Mouse (Mus musculus) hindbrain, embryonic 12.5 days (tissue): ENCODE results near the gene Ak1. TPM values are rescaled to one million over a fixed set of nuclear protein-coding genes. Genes with fewer than 3 reads are reported as not detected.
A peak's percentile ranks its signal among the peaks of the same experiment; 100 is the strongest.

Experiments used
- ATAC-seq: fragments of 200-750 bp; cut with Nextera tagmentation; 2 replicates; pipeline ENCODE4 v1.8.0; 2017; ENCODE audit warnings: moderate TSS enrichment; ENCODE audit not compliant: low FRiP score
- H3K27ac ChIP-seq: fragments of 300-500 bp; sonication (generic); 2 replicates; pipeline ENCODE4 v1.5.1; 2016; ENCODE audit warnings: mild to moderate bottlenecking
- H3K27me3 ChIP-seq: fragments of 300-500 bp; sonication (generic); 2 replicates; pipeline ENCODE4 v1.6.1; 2016; ENCODE audit warnings: mild to moderate bottlenecking
- H3K36me3 ChIP-seq: fragments of 300-500 bp; sonication (generic); 2 replicates; pipeline ENCODE4 v1.6.1; 2016; ENCODE audit warnings: mild to moderate bottlenecking
- H3K4me1 ChIP-seq: fragments of 300-500 bp; sonication (generic); 2 replicates; pipeline ENCODE4 v1.6.1; 2016
- H3K4me2 ChIP-seq: fragments of 300-500 bp; sonication (generic); replicated peaks from 2 replicates; pipeline ENCODE4 v1.6.1; 2016; ENCODE audit warnings: mild to moderate bottlenecking
- H3K4me3 ChIP-seq: fragments of 300-500 bp; sonication (generic); 2 replicates; pipeline ENCODE4 v1.5.1; 2016; ENCODE audit warnings: mild to moderate bottlenecking
- H3K9ac ChIP-seq: fragments of 300-500 bp; sonication (generic); 2 replicates; pipeline ENCODE4 v1.6.1; 2016; ENCODE audit warnings: mild to moderate bottlenecking, moderate library complexity
- H3K9me3 ChIP-seq: fragments of 300-500 bp; sonication (generic); replicated peaks from 2 replicates; pipeline ENCODE4 v1.6.1; 2016; ENCODE audit warnings: mild to moderate bottlenecking
- WGBS: fragments of 180-500 bp; shearing (Covaris S2); methylation state at CpG from one replicate; pipeline ENCODE4 v1.1.7; 2016; 5-methylcytosine and 5-hydroxymethylcytosine counted together
- polyA plus RNA-seq: library from polyadenylated mRNA; unstranded; fragments of >200 nt; fragmentation: Nextera tagmentation; extraction: Ambion mirVana; gene quantifications from 2 replicates; pipeline ENCODE4 v1.2.1, GENCODE M21; 2016

The Ak1 gene
- polyA plus RNA-seq, 1 experiment from 2014 or later = 40.4 TPM

DNA sequence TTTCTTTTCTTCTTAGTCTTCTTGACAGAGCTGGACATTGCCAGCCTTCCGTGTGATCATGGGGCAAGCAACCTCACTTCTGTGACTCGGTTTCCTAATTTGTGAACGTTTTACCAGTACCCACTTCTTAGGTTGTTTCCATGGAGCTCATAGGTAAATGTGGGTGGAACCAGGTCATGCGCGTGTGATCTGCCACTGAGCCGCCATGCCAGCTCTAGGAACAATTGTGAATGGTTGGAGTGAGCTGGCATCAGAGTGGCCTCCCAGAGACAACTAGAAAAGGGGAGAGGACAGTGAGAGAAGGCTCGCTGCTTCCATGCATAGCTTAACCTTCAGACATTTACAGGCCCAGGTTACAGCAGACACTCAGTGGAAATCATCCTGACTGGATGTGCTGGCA, 46.6 kb downstream of the Ak1 start:
- no peak overlapping the region for H3K9ac ChIP-seq
- WGBS = 78% methylated on average over 7 of the region's 7 CpGs
- H3K9me3 ChIP-seq = no peaks in the 10 kb centered on the region
- no peaks in the 10 kb centered on the region for H3K36me3 ChIP-seq
- no peak overlapping the region for H3K4me3 ChIP-seq
- peaks cover 4% of the 10 kb centered on the region; the same call in 1 of the 2 replicates for H3K4me1 ChIP-seq
- H3K4me2 ChIP-seq = no peak overlapping the region
- no peaks in the 10 kb centered on the region for H3K27me3 ChIP-seq
- no peak overlapping the region for H3K27ac ChIP-seq
- no peak for ATAC-seq

DNA sequence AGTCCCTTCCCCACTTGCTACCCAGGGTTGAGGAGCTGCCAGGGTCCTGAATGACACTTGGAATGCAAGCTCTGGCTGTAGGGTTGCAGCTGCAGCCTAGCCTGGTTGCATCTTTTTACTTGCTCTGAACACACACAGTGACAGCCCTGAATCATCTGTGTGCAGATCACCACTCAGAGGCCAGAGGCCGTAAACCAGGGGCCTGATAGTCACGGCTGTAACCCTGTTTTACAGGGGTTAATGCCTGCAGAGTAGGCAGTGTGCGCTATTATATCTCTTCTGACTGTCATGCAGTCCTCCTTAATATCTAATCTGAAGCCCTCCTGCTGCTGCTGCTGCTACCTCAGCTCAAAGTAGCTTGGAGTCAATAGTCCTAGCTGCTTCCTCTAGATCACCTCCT, 48.3 kb downstream of the Ak1 start:
- Histone ChIP-seq H3K4me2 (no peak overlapping the region), H3K9me3 (no peaks in the 10 kb centered on the region), H3K27ac (no peak overlapping the region), H3K4me3 (no peak overlapping the region), H3K9ac (no peak overlapping the region), H3K27me3 (no peaks in the 10 kb centered on the region), H3K4me1 (peaks cover 4% of the 10 kb centered on the region; the same call in 1 of the 2 replicates), H3K36me3 (no peaks in the 10 kb centered on the region)
- ATAC-seq = no peak
- 84% methylated on average over 3 of the region's 3 CpGs for WGBS

DNA sequence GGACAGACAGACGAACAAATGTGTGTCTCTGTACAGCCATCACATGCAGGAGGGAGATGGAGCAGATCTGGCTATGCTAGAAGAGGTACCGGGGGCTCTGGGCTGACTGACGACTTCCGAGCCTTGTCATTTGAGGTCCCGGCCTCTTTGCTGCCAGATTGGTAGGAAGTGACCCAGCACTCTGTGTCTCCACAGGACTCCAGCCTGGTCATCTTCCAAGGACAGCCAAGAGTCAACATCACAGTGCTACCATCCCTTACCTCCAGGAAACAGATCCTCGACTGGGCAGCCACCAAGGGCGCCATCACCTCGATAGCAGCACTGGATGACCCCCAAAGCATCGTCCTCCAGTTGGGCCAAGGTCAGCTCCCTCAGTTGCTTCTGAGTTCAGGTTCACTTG, 49.6 kb downstream of the Ak1 start:
- no peak overlapping the region for H3K9ac ChIP-seq
- no peaks in the 10 kb centered on the region for H3K27me3 ChIP-seq
- no peak overlapping the region for H3K4me3 ChIP-seq
- no peaks in the 10 kb centered on the region for H3K9me3 ChIP-seq
- WGBS = 86% methylated on average over 9 of the region's 9 CpGs
- H3K4me2 ChIP-seq = no peak overlapping the region
- no peak for ATAC-seq
- no peak overlapping the region for H3K27ac ChIP-seq
- H3K4me1 ChIP-seq = no peaks in the 10 kb centered on the region
- H3K36me3 ChIP-seq = no peaks in the 10 kb centered on the region

DNA sequence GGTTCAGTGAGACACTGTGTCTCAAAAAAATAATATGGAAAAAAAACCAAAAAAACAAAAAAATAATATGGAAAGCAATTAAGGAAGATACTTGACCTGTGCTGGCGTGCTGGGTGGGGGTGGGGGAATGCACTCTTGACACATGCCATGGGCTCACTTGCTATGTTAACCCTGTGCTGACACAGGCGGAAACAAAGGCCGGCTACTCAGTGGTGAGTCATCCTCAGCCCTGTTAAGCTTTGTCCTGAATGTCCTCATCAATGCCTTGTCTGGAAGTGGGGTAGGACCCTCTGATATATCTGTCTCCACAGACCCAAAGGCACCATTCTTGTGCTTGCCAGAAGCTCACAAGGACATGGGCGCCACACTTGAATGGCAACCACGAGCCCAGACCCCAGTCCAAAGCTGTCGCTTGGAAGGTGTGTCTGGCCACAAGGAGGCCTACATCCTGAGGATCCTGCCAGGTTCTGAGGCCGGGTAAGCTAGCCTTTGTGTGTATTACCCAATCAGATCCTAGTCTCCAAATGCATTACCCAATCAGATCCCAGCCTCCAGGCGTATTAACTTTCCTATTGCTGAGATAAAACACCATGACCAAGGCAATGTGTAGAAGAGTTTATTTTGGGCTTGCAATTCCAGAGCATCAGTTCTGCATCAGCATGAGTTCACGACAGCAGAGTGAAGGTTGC, 50.5 kb downstream of the Ak1 start:
- Histone ChIP-seq H3K36me3 (no peaks in the 10 kb centered on the region), H3K4me2 (no peak overlapping the region)

DNA sequence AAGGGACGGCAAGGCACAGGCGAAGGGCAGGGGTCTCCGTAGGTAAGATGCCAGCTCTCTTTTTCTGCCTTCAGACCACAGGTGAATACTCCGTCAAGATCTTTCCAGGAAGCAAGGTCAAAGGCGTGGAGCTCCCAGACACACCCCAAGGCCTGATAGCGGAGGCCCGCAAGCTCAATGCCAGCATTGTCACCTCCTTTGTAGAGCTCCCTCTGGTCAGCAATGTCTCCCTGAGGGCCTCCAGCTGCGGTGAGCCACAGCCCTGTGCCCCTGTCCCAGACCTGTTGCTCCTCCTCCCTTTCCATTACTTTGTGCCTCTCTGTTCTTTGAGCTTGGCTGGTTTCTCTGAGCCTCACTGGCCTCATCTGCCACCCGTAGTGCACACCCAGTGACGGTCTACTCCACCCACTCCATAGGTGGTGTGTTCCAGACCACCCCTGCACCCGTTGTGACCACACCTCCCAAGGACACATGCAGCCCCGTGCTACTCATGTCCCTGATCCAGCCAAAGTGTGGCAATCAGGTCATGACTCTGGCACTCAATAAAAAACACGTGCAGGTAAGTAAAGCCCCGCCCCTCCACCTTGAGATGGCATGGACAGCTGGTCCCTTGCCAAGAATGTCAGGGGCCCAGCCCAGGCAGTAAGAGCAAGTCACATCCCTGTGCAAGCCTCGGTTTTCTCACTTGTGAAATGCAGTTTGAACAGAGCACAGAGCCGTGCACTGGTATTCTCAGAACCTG, 51.8 kb downstream of the Ak1 start:
- H3K4me1 ChIP-seq = no peaks in the 10 kb centered on the region

More for the DNA sequence above, 50.5 kb downstream of the Ak1 start:
- H3K9me3 ChIP-seq = 0 out of 2 replicates have a peak, but pooled peaks cover 4% of the 10 kb centered on the region
- no peak overlapping the region for H3K4me3 ChIP-seq
- no peaks in the 10 kb centered on the region for H3K27me3 ChIP-seq
- H3K4me1 ChIP-seq = no peaks in the 10 kb centered on the region
- ATAC-seq = no peak
- 73% methylated on average over 9 of the region's 9 CpGs for WGBS
- H3K9ac ChIP-seq = no peak overlapping the region
- H3K27ac ChIP-seq = no peak overlapping the region

DNA sequence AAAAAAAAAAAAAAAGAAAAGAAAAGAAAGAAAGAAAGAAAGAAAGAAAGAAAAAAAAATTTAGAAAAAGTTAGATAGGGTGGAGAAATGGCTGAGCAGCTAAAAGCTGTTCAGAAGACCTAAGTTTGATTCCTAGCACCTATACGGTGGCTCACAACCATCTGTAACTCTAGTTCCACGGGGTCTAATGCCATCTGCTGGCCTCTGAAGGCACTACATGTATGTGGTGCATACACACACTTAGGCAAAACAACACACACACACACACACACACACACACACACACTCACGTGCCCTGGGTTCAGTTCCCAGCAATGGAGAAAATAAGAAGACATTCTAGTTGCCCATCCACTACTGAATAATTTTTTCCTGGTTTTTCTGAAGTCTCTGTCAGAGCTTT, 55.3 kb downstream of the Ak1 start:
- Histone ChIP-seq H3K4me3 (no peak overlapping the region), H3K9ac (no peak overlapping the region), H3K9me3 (0 out of 2 replicates have a peak, but pooled peaks cover 5% of the 10 kb centered on the region), H3K4me1 (peaks cover 6% of the 10 kb centered on the region; the same call in 1 of the 2 replicates), H3K36me3 (0 out of 2 replicates have a peak, but pooled peaks cover 3% of the 10 kb centered on the region), H3K4me2 (no peak overlapping the region), H3K27ac (no peak overlapping the region), H3K27me3 (no peaks in the 10 kb centered on the region)
- 89% methylated on average over 3 of the region's 3 CpGs for WGBS
- no peak for ATAC-seq

More for the DNA sequence above, 51.8 kb downstream of the Ak1 start:
- Histone ChIP-seq H3K9ac (no peak overlapping the region), H3K27me3 (no peaks in the 10 kb centered on the region), H3K36me3 (no peaks in the 10 kb centered on the region), H3K27ac (no peak overlapping the region), H3K4me3 (no peak overlapping the region), H3K4me2 (no peak overlapping the region), H3K9me3 (0 out of 2 replicates have a peak, but pooled peaks cover 5% of the 10 kb centered on the region)
- no peak for ATAC-seq
- WGBS = 83% methylated on average over 16 of the region's 16 CpGs

DNA sequence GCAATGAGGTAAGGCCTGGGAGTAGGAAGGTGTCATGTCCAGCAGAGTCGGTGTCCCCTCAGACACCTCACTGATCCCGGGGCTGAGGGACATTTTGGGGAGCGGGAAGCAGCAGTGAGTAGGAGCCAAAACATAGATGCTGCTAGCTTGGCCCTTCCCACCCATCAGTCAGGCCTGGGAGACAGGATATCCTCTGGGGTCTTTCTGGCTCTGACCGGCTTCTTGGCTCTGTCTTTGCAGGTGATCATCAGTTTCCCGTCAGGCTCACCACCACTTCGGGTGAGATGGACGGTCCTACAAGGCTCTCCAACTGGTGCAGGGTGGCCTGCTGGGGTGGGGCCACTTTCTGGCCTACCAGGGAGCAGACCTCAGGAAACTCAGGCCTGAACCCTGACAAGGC, 56.1 kb downstream of the Ak1 start:
- peaks cover 5% of the 10 kb centered on the region; the same call in 1 of the 2 replicates for H3K36me3 ChIP-seq
- no peak overlapping the region for H3K4me3 ChIP-seq
- ATAC-seq = no peak
- peaks cover 7% of the 10 kb centered on the region; the same call in 1 of the 2 replicates for H3K4me1 ChIP-seq
- H3K4me2 ChIP-seq = no peak overlapping the region
- H3K9me3 ChIP-seq = 0 out of 2 replicates have a peak, but pooled peaks cover 5% of the 10 kb centered on the region
- H3K27me3 ChIP-seq = no peaks in the 10 kb centered on the region
- H3K27ac ChIP-seq = no peak overlapping the region
- H3K9ac ChIP-seq = no peak overlapping the region
- WGBS = 93% methylated on average over 7 of the region's 7 CpGs

DNA sequence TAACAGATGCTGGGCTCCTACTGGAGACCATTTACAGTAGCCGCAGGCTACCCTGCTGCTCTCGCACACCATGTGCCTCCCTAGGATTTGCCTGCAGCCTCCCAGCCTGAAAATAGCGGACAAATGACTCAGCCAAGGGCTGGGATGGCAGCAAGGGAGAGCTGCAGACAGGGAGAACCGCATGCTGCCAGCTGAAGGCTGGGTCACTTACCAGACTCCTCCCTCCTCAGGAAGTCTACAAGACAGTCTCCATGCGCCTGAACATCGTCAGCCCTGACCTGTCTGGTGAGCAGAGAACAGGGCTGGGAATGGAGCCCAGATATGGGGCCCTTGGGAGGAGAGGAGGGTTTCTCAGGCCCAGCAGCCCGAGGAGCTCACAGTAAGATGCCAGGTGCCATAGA, 58.5 kb downstream of the Ak1 start:
- Histone ChIP-seq H3K36me3 (peaks cover 26% of the 10 kb centered on the region), H3K4me3 (no peak overlapping the region), H3K27me3 (no peaks in the 10 kb centered on the region), H3K9ac (no peak overlapping the region), H3K27ac (peak overlapping the region; percentile 40; the same call in 1 of the 2 replicates), H3K4me1 (peaks cover 7% of the 10 kb centered on the region; the same call in 1 of the 2 replicates), H3K4me2 (no peak overlapping the region), H3K9me3 (0 out of 2 replicates have a peak, but pooled peaks cover 5% of the 10 kb centered on the region)
- WGBS = 54% methylated on average over 7 of the region's 7 CpGs
- no peak for ATAC-seq

DNA sequence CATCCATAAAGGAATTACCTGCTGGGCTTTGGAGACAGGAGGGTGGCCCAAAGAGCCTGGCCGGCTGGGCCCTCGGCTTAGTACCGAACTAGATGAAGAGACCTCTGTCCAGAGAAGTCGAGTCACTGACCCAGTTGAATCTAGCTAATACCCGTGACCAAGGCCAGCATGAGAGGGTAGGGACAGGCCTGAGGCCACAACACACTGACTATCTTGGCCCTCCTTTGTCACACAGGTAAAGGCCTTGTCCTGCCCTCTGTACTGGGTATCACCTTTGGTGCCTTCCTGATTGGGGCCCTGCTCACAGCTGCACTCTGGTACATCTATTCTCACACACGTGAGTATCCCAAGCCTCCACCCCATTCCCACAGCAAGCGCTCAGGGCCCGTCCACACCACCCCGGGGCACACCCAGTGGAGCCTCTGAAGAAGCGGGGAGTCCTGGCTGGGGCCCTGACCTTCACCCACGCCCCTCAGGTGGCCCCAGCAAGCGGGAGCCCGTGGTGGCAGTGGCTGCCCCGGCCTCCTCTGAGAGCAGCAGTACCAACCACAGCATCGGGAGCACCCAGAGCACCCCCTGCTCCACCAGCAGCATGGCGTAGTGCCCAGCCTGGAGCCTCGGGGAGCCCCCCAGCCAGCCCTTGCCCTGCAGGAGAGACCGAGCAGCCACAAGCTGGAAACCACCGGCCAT, 59.5 kb downstream of the Ak1 start:
- Histone ChIP-seq H3K4me1 (peaks cover 7% of the 10 kb centered on the region; the same call in 1 of the 2 replicates), H3K27me3 (no peaks in the 10 kb centered on the region), H3K4me2 (no peak overlapping the region), H3K9me3 (0 out of 2 replicates have a peak, but pooled peaks cover 5% of the 10 kb centered on the region), H3K27ac (0 out of 2 replicates have a peak overlapping the region, but pooled peaks have one; percentile 17), H3K9ac (no peak overlapping the region), H3K36me3 (peaks cover 36% of the 10 kb centered on the region), H3K4me3 (no peak overlapping the region)
- WGBS = 89% methylated on average over 19 of the region's 19 CpGs
- ATAC-seq = no peak

DNA sequence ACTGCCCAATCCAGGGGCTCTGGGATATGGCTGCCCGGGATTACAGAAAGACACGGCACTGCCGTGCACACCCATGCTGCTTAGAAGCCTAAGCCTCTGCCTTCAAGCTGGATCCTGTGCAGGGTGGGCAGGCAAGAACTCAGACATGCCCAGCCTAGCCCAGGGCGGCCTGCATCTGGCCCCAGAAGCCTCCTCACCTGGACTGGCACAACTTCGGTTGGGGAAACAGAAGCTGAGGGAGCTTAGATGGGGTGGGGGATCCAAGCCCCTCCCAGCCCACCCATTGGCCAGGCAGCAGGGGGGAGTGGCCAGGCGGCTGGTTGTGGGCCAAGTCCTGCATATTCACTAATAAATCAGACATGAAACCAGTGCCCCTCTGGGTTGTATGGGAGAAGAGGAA, 60.2 kb downstream of the Ak1 start:
- no peak overlapping the region for H3K4me2 ChIP-seq
- peaks cover 7% of the 10 kb centered on the region; the same call in 1 of the 2 replicates for H3K4me1 ChIP-seq
- 0 out of 2 replicates have a peak overlapping the region, but pooled peaks have one; percentile 17 for H3K27ac ChIP-seq
- peaks cover 42% of the 10 kb centered on the region for H3K36me3 ChIP-seq
- H3K4me3 ChIP-seq = no peak overlapping the region
- no peak for ATAC-seq
- WGBS = 71% methylated on average over 6 of the region's 6 CpGs
- H3K9me3 ChIP-seq = 0 out of 2 replicates have a peak, but pooled peaks cover 5% of the 10 kb centered on the region
- no peak overlapping the region for H3K9ac ChIP-seq
- no peaks in the 10 kb centered on the region for H3K27me3 ChIP-seq

DNA sequence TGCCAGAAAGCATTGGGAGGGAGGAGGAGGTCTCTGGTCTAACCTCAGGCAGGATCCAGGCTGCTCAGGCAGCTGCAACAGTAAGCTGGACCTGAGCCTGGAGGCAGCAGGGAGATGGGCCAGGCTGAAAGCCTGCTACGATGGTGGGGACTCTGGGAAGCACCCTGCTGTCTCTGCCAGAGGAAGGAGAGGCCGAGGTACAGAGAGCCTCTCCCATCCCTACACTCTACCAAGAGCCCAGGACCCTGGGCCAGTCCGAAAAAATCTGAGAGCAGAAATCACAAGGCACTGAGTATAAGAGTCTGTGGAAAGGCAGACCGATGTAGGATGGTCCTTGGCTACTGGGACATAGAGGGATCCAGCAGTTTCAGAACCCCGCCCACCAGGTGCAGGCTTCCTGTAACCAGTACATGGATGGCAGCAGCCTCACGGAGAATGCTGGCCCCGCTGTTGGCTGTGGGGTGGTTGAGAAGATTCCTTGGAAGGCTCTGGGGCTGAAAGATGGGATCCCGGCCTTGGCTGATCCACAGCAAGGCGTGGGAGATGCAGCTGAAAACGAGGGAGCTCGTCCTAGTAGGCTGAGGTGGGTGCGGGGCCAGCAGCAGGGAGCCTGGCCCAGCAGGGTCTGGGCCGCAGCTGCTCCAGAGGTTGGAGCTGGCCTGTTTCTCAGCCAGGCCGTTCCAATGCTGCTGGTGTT, 61.3 kb downstream of the Ak1 start:
- peaks cover 52% of the 10 kb centered on the region for H3K36me3 ChIP-seq
- H3K9me3 ChIP-seq = no peaks in the 10 kb centered on the region
- H3K4me3 ChIP-seq = no peak overlapping the region
- H3K4me2 ChIP-seq = no peak overlapping the region
- no peak for ATAC-seq
- no peak overlapping the region for H3K9ac ChIP-seq
- no peak overlapping the region for H3K27ac ChIP-seq
- no peaks in the 10 kb centered on the region for H3K27me3 ChIP-seq
- 84% methylated on average over 14 of the region's 14 CpGs for WGBS
- peaks cover 7% of the 10 kb centered on the region; the same call in 1 of the 2 replicates for H3K4me1 ChIP-seq
